Mouse (Mus musculus): Measurements from ENCODE around the gene Iqsec1.
A peak's percentile ranks its signal among the peaks of the same experiment; 100 is the strongest.

The Iqsec1 gene

DNA sequence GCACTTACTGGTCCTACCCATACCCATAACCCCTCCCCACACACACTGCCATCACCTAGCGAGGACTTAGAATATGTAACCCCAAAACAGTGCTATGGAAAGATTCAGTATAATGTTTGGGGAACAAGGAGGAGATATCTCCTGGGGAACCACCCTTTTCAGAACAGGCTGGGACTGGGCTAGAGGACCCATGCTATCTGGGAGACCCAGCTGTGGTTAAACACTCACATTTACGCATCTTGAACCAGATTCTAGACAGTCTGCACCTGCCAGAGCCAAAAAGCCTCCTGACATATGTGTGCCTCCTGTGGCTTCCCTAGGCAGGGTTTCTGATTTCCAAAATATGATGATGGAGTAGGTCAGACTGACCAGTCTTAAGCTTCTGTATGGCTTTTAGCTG, 287.7 kb downstream of the Iqsec1 start:
- DNase-seq, result no peak

DNA sequence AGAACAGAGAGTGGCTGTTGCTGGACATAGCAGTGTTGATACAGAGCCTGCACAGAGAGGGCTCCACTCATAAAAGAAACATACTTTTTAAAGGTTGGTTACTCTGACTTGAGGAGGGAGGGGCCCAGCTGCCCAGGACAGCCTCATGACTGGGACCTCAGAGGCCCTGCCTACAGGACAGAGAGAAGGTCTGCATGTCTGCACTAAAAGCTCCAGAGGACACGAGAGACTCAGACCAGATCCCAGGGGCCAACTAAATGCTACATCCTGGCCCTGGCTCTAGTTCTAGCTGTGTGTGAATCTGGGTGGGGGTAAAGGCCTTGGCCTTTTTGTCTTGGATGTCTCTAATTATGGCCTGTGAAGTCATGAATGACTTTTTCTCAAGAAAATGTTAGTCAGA, 288.4 kb downstream of the Iqsec1 start:
- DNase-seq, result no peak

DNA sequence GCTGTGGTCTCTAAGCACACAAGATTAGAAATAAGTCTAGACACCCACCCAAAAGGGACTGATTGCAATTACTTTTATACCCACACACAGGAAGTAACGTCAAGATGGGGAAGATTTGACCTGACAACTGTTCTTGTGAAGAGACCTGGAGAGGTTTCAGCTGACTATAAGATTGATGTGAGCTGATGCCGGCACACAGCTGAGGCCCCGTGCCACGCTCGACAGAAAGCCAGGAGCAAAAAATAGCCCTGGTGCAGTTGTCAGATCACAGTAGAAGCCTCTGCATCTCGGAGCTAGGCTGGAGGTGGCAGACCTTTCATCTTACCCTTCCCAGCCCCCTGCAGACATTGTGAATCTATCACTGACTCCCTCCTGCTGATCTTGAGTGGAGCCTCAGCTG, 289.6 kb downstream of the Iqsec1 start:
- DNase-seq, result no peak

DNA sequence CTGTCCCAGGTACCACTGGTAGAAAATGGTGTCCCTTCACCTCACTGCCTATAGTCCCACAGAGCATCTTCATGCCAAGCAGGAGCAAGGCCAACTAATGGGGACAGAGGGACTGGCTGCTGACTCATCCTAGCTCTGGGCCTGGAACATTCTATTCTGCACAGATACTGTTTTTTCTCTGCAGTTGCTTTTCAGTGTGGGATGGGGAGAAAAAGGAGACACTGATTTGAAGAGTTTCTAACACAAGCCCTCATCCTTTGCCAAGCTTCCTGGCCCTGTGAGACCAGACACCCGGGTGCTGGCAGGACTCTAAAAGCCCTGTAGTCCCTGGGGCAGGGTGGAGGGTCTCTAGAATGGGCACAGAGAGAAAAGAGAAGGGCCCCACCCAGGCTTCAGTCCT, 292.7 kb downstream of the Iqsec1 start:
- DNase-seq, result no peak

DNA sequence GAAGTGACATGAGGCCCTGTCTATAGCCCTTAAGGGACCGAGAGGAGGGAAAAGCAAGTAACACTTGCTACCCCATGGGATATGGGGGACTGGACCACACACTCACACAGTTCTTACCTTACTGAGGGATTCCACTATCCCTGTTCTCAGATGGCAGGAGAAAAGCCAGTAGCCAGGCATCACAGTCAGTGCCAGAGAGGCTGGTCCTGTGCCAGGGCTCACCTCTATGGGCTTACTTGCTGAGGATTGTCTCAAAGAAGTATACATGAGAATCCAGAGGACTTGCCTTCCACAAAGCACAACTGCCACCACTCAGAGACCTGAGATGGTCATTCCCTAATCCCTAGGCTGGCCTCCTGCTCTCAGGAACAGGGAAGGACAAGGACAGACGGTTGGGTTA, 296.1 kb downstream of the Iqsec1 start:
- no peak for DNase-seq

DNA sequence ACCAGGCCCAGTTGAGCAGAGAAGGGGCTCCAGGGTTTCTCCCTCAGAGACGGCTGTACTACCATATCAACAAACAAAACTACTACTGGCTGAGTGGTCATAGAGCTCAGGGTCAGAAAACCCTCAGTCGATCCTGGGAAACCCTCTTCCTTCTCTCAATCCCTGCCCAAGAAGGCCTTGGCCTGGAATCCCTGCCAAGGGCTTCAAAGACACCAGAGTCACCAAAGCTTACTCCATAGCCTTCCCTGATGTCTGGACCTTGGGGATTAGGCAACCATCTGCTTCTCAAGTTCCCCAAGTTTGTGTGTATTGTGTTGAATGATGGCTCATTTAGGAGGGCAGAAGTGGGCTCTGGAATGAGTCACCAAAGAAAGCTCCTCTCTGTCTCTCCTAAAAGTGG, 296.6 kb downstream of the Iqsec1 start:
- DNase-seq, result no peak

DNA sequence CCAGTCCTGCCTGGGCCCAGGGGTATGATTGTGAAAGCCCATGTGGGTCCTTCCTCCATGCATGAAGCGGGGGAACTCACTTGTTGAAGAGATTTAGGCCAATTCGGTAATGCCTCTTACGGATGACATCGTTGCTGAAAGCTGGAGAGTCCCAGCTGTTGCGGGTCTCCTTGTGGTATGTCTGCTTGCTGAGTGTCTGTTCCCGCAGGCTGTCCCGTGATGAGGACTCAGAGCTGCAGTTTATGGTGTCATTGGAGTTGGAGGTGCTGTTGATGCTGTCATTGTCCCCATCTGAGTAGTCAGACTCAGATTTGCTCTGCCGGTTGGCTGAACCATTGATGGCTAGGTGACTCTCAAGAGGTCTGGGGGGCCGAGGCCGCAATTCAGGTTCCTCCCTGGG, 299.0 kb downstream of the Iqsec1 start:
- no peak for DNase-seq

DNA sequence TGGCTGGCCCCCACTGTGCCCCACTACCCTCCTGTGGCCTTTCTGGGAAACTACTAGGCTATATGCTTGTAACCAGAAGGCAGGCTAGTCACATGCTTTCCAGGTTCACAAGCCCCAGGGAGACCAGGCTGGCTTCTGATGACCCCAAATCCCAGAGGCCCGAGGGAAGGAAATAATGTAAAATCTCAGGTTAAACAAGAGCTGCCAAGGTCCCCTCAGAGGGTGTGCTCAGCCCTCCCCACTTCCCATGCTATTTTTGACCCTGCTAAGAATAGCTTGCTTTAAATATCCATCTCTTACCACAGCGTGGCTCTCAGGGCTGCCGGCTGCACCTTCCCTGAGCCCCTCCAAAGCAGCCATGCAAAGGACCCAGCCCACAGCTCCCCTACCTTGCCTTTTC, 299.7 kb downstream of the Iqsec1 start:
- DNase-seq, result no peak

DNA sequence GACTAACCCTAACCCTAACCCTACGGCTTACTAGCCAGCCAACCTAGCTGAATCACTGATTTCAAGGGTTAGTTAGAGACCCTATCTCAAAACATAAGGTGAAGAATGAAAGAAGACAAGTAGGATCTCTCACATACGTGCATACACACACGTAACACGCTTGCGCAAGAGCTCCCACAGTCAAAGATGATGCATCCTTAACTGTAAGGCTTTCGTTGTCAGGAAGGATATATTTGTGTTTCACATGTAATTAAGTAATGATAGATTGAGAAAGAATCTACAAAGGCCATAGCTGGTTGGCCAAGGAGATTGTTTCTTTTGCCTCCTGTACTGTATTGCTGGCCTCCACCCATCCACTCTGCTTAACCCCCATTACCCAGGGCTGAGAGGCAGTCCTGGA, 300.5 kb downstream of the Iqsec1 start:
- DNase-seq, result no peak

DNA sequence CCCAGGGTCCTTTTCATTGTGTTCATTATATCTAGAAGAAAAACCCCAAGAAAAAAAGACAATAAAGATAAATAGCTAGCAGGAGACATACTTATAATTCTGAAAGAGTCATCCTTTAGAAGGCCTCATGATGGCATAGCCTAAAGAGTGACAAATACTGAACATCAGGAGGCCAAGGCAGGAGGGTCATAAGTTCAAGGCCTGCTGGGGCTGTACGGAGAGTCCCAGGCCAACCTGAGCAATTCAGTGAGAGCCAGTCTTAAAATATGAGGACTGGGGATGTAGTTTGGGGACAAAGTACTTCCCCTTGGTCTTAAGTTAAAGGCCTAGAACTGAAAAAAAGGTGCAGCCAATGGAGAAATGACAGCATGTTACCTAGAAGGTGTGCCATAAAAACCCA, 301.7 kb downstream of the Iqsec1 start:
- DNase-seq, result no peak

DNA sequence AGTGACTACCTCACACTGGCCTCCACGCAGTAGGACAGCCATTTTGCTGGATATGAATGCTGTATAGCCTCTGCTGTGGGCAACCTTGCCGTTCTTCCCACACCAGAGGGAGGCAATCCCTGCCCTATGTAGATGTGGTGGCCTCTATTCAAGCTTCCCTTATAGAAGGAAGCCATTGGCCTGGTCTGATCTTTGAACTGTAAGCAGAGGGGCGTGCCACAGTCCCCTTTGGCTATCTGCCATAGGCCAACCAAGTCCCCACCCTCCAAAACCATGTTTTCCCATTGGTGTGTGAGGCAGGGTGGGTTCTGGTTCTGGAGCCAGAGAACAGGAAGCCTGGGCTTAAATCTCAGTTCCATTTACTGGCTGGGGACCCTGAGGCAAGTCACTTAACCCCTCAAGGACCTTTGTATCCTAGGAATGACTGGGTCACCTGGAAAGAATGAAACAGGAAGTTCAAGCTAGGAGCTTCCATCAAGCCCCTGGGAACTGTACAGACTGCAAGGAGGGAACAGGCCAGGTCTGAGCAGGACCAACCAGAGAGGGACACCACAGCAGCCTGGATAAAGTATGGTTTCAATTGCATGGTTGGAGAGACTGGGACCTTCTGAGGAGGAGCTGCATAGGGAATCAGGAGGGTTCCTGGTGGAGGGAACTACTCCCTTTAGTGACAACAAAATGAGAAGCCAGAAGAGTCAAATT, 304.5 kb downstream of the Iqsec1 start:
- DNase-seq, result peak; percentile 33 to 36

DNA sequence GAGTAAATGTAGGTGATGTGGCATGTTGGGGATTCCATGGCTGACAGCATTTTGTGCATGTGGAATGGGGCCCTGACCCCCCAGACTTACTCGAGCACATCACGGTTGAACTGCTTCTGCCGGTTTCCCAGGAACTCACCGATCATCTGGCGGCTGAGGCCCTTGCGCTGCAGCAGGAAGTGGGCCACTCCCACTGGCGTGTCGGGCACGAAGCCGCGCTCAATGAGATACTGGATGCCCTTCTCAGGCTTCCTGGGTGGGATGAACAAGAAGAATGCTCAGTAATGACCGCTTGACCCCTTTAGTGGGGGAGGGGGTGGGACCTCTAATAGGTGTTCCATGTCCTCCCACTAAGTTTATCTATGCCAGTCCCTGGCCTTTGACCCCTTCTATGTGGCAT, 308.1 kb downstream of the Iqsec1 start:
- no peak for DNase-seq

DNA sequence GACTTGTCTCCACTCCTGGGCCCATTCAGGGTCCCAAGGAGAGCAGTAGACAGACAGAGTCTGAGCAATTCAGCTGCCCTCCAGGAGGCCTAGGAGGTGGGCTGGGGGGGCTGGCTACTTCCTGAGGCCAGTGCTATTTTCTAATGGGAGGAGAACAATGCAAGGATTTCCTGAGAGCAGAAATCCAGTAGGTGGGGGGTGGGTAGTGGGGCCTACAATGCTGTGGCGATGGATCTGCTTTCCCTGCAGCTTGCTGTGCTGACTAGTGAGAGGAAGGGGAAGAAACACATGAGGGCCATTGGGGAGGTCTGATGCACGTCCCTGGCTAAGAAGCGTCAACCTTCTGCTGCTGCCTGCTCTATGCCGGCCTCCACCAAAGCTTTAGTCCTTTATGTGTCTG, 309.7 kb downstream of the Iqsec1 start:
- peak; percentile 28 for DNase-seq

DNA sequence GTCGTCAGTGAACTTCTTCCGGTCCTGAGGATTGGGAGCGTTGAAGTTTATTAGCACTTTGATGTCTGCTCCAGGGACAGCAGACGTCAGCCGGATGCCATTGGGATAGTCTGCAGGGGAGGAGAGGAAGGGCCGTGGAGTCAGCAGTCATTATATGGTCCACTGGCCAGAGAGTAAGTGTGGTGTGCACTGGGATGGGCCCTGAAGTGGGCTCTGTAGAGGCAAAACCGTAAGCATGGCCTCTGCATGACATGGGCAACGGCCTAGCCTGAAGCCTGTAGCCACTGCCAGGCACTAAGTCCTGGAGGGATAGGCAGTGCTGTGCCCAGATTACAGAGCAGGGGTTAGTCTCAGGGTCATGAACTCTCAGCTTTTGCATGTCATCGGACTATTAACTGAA, 319.8 kb downstream of the Iqsec1 start:
- no peak for DNase-seq

DNA sequence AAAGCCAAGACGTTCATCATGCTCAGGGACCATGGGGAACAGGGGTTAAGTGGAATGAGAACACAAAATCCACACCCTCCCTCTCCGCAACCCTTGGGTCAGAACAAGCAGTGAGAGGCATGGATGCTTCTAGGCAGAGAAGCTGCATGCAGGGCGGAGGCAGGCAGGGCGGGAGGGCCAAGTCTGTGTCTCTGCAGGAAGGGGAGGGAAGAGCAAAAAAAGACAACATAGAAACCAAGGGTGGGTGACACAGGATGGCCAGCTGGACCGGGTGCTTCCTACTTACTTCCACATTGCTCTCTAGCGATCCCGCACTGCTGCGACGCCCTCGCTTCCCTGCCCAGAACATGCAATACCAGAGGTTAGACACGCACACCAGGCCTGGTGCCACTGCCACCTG, 324.7 kb downstream of the Iqsec1 start:
- no peak for DNase-seq

DNA sequence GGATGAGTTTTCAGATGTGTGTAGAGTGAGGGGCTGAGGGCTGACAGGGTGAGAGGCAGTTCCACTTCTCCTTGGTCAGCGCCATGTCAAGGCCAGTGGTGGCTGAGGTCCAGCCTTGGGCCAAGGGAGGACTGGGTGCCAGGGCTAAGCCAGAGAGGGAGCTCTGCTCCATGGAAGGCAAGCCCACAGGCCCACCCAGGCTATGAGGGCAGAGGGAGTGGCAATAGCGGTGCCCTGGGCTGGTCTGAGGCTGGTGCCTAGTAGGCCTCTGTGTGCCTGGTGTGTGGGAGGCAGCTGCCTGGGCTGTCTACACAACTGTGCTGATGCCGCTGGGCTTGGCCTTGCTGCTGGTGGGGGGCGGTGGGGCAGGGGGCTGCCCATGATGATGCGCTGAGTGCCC, 326.3 kb downstream of the Iqsec1 start:
- no peak for DNase-seq

DNA sequence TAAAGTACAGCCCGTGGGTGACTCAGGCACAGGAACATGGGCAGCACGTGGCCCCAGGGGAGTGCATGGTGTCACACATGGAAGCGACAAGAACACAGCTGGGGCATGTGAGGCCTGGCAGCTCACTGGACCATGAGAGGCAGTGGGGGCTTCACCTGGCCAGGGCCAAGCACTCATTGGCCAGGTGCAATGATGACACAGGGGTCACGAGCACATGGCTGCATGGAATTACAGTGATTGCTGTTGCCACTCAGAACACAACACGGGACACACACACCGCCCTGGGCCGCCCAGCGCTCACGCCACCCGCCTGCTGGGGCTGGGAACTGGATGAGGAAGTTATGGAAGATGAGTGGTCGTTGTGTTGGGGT, 327.5 kb downstream of the Iqsec1 start:
- DNase-seq, result no peak

DNA sequence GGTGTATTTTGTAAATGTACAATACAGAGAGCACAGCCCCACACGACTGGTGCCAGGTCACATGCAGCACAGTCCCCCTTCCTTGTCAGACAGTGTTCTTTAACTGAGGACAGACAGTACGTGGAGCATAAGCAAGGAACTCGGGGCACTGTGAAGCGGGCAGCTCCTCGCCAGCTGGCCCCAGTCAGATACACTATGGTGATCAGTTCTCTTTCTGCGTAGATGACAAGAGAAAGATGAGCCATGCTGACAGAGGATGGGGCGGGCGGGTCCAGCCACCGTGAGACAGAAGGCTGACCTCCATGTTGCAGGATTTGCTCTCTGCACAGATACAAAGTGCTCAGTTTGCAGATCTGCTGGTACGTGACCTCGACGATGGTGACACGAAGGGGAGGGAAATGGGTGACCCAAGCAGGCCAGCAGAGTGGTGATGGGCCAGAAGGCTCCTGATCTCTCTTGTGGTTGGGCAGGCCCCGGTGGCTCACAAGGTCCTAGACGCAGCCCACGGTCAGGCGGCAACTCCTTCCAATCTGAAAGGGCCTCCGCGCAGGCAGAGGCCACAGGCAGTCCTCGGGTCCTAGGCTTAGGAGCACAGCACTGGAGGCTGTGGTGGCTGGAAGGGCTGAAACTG, 328.0 kb downstream of the Iqsec1 start:
- DNase-seq, result no peak

DNA sequence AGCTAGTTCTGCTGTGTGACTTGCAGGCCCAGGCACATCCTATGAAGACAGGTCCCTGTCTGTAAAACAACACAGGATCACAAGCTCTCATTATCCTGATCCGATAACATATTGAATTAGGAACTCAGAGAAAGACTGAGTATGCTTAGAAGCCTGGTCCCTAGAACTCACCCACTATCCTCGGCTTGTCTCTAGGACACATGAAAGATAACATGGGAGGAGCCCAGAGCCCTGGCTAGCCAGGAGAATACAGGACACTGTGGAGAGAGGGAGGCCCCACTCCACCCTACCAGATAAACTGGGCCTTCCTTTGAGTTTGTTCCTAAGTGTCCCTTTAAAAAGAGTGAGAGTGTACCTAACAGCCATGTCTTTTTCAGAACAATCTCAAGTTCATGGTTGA, 328.6 kb downstream of the Iqsec1 start:
- DNase-seq, result no peak

DNA sequence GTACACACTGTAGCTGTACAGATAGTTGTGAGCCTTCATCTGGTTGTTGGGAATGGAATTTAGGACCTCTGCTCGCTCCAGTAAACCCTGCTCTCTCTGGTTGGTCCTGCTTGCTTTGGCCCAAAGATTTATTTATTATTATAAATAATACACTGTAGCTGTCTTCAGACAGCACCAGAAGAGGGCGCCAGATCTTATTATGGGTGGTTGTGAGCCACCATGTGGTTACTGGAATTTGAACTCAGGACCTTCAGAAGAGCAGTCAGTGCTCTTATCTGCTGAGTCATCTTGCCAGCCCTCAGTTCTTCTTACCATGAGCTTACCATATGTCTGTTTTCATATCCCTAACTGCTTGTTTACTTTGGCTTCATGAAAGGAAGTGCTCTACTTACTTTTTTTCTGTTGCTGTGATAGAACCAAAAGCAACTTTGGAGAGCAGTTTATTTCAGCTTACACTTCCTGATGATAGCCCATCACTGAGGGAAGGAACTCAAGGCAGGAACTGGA, 332.1 kb downstream of the Iqsec1 start:
- DNase-seq, result peak in 1 of 2 experiments; percentile 34

DNA sequence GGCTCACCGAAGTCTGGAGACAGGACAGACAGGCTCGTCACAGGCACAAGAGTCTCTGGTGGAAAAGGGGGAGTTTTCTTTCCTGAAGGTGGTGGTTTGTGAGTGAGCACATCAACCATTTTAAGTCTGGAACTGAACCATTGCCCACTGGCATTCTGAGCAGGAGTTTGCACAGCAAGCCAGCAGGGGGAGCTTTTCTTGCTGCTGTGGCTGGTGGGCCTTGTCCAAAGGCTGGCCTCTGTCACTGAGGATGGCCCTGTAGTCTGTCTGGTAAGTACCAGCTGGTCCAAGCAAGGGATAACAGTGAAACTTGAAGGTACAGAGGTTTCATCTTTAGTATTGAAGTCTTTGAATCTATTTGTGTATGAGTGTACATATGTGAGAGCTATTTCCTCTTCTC, 334.7 kb downstream of the Iqsec1 start:
- peak; percentile 50 to 61 for DNase-seq

DNA sequence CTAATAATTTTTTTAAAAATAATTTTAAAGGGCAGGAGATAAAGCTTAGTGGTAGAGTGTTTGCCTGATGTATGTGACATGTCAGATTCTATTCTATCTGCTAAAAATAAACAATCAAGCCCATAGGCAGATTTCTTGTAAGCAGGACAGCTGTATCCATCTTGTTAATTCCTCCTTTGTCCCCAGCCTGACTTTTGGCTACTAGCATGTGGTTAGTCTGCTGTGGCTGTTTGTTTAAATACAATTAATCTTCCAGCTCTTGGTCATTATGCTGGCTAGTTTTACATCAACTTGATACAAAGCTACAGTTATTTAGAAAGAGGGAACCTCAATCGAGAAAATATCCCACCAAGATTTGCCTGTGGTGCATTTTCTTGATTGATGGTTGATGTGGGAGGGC, 337.9 kb downstream of the Iqsec1 start:
- no peak for DNase-seq

DNA sequence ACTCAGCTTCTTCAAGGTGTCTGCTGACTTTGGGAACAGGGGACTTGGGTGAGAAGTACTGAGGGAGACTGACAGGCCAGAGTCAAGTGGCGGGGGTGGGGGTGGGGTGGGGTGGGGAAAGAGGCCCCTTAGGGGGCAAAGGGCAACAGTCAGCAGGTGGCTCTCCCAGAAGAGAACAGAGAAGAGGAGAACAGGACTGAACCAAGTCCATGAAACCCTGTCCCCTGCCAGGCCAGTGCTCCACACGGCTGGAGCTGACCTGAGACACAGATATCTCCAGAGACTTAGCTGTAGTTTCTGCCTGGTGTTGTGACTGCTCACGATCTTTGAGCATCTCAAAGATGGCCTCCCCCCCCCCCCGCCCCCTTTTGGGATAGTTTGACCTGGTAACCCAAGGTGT, 339.2 kb downstream of the Iqsec1 start:
- DNase-seq, result no peak

DNA sequence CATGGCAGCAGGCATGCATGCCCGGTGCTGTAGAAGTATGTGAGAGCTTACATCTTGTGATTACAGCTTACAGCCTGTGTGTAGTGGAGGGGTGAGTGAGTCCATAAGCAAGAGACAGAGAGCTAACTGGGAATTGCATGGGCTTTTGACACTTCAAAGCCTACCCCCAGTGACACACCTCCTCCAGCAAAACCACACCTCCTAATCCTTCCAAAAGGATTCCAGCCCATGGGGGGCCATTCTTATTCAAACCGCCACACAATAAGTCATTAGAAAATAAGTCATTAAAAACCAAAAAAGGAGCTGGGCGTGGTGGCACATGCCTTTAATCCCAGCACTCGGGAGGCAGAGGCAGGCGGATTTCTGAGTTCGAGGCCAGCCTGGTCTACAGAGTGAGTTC, 340.1 kb downstream of the Iqsec1 start:
- no peak for DNase-seq

DNA sequence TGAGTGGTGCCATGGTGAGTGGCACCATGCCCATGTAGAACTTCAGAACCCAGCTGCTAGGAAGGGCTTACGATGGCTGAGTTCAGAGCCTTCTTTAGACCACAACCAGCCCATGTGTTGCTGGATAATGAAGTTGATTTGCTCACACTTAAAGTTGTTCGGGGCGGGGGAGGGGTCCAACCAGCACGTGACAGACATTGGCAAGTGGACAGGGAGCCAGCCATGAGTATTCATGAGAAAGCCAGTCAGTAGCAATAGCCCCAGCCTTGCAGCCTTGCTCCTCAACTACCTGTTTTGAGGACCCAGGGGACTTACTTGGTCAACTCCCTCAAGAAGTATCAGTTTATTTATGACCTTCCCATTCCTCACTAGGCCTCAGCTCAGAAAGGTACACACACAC, 343.5 kb downstream of the Iqsec1 start:
- no peak for DNase-seq

All from kidney, adult 8-10 months (tissue).